Mouse (Mus musculus) ES-Bruce4 (cell line): Measurements from ENCODE around the gene Zbtb24. TPM values are rescaled to one million over a fixed set of nuclear protein-coding genes. Genes with fewer than 3 reads are reported as not detected.
"Not testable (repeated sequence)": the region's sequence is repeated elsewhere in the genome, so short reads cannot be mapped to it uniquely, and the experiment has no call there.

Experiments
- H3K27ac ChIP-seq: 2 replicates; pipeline ENCODE4 v1.5.1; 2012; ENCODE audit warnings: low read length, inconsistent platforms; ENCODE audit not compliant: insufficient read depth
- H3K27me3 ChIP-seq: 2 replicates; pipeline ENCODE4 v1.6.1; 2012; ENCODE audit warnings: mild to moderate bottlenecking, low read length, inconsistent platforms; ENCODE audit not compliant: control insufficient read depth, poor library complexity, insufficient read depth, severe bottlenecking
- H3K36me3 ChIP-seq: 2 replicates; pipeline ENCODE4 v1.6.1; 2012; ENCODE audit warnings: inconsistent platforms, mild to moderate bottlenecking, low read length, moderate library complexity; ENCODE audit not compliant: control insufficient read depth, poor library complexity, insufficient read depth, severe bottlenecking
- H3K4me1 ChIP-seq: one replicate; pipeline ENCODE4 v1.8.1; 2011; ENCODE audit warnings: low read length; ENCODE audit not compliant: control insufficient read depth, insufficient read depth
- H3K4me3 ChIP-seq: 2 replicates; pipeline ENCODE4 v1.5.1; 2011; ENCODE audit warnings: low read depth, mild to moderate bottlenecking, low read length
- H3K9ac ChIP-seq: 2 replicates; pipeline ENCODE4 v1.6.1; 2012; ENCODE audit warnings: low read depth, mild to moderate bottlenecking, inconsistent platforms; ENCODE audit not compliant: poor library complexity, severe bottlenecking
- H3K9me3 ChIP-seq: replicated peaks from 2 replicates; pipeline ENCODE4 v1.6.1; 2012; ENCODE audit warnings: mild to moderate bottlenecking, low read length, inconsistent platforms; ENCODE audit not compliant: control insufficient read depth, poor library complexity, insufficient read depth, severe bottlenecking
- CTCF ChIP-seq: IDR thresholded peaks from one replicate; pipeline ENCODE4 v1.8.1; 2011; ENCODE audit warnings: low read depth, low read length
- EP300 ChIP-seq: IDR thresholded peaks from 2 replicates; pipeline ENCODE4 v1.6.1; 2011; ENCODE audit warnings: low read depth, low read length; ENCODE audit not compliant: insufficient read depth
- POLR2A ChIP-seq: IDR thresholded peaks from one replicate; pipeline ENCODE4 v1.8.1; 2011; ENCODE audit warnings: low read length; ENCODE audit not compliant: insufficient read depth
- polyA plus RNA-seq: library from polyadenylated mRNA; stranded (reverse); fragments of >200 nt; gene quantifications from 2 replicates; pipeline ENCODE4 v1.2.4, GENCODE M21; 2011; ENCODE audit warnings: low read depth; ENCODE audit not compliant: missing spikeins, insufficient read depth, insufficient read length

The Zbtb24 gene
- polyA plus RNA-seq, 1 experiment, result 13.7 TPM

GRCm38 (mm10) chr10:41500941-41501340 is 50.8 kb downstream of the Zbtb24 start:
- Histone ChIP-seq H3K9ac (no peak overlapping the region), H3K27me3 (no peaks in the 10 kb centered on the region), H3K36me3 (no peaks in the 10 kb centered on the region), H3K4me1 (no peaks in the 10 kb centered on the region), H3K4me3 (no peak overlapping the region), H3K27ac (no peak overlapping the region), H3K9me3 (no peaks in the 10 kb centered on the region)
- TF ChIP-seq CTCF, result no peak
- TF ChIP-seq POLR2A, result no peak
- TF ChIP-seq EP300, result no peak

- Histone ChIP-seq H3K4me1 (no peaks in the 10 kb centered on the region), H3K9me3 (no peaks in the 10 kb centered on the region), H3K4me3 (no peak overlapping the region), H3K36me3 (no peaks in the 10 kb centered on the region), H3K27ac (no peak overlapping the region), H3K27me3 (no peaks in the 10 kb centered on the region), H3K9ac (no peak overlapping the region)
- TF ChIP-seq EP300, result no peak
- no peak for TF ChIP-seq CTCF
- no peak for TF ChIP-seq POLR2A
These were observed 54.8 kb downstream of the Zbtb24 start for GRCm38 (mm10) chr10:41504996-41505395.

DNA sequence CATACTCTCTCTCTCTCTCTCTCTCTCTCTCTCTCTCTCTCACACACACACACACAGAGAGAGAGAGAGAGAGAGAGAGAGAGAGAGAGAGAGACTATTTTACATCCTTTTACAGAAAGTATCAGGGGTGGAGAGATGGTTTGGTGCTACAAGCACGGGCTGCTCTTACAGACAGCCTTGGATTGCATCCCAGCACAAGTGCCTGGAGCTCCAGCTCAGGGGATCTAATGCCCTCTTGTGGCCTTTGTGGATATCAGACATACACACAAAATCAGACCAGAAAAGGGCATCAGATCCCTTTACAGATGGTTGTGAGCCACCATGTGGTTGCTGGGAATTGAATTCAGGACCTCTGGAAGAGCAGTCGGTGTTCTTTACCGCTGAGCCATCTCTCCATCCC is 55.3 kb downstream of the Zbtb24 start:
- H3K27me3 ChIP-seq, H3K27ac ChIP-seq, H3K4me3 ChIP-seq, H3K36me3 ChIP-seq, H3K9me3 ChIP-seq, H3K4me1 ChIP-seq, H3K9ac ChIP-seq: not testable (repeated sequence)
- TF ChIP-seq CTCF, result peak; percentile 80

- no peak overlapping the region for H3K4me3 ChIP-seq
- H3K27me3 ChIP-seq, result no peaks in the 10 kb centered on the region
- no peaks in the 10 kb centered on the region for H3K4me1 ChIP-seq
- no peak overlapping the region; the same call in 1 of the 2 replicates for H3K9ac ChIP-seq
- TF ChIP-seq POLR2A, result no peak
- TF ChIP-seq CTCF, result peak; percentile 32
- TF ChIP-seq EP300, result no peak
- no peaks in the 10 kb centered on the region for H3K9me3 ChIP-seq
- no peak overlapping the region for H3K27ac ChIP-seq
- no peaks in the 10 kb centered on the region for H3K36me3 ChIP-seq
These were observed 59.0 kb downstream of the Zbtb24 start for GRCm38 (mm10) chr10:41509160-41509559.

DNA sequence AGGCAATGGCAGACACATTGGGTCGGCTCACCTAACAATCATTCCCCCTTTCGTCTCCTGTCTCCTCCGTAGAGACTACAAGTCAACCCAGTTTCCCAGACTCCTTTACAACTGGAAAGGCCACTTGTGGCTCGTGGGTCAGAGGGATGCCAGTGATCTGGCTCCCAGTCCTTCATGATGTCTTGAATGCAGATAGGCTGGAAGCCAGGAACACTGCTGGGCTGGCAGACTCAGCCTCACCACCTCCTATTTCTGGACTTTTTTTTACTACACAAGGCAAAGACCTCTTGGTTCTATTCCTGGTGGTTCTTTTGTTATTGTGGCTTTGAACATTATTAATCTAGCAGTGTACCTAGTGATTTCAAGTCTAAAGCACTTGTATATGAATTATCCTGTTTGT is 64.1 kb downstream of the Zbtb24 start:
- TF ChIP-seq EP300, result no peak
- TF ChIP-seq POLR2A, result no peak
- no peak for TF ChIP-seq CTCF
- no peaks in the 10 kb centered on the region for H3K27me3 ChIP-seq
- no peaks in the 10 kb centered on the region for H3K9me3 ChIP-seq
- H3K4me1 ChIP-seq, result no peaks in the 10 kb centered on the region
- H3K27ac ChIP-seq, result no peak overlapping the region
- no peaks in the 10 kb centered on the region for H3K36me3 ChIP-seq
- H3K4me3 ChIP-seq, result no peak overlapping the region
- H3K9ac ChIP-seq, result no peak overlapping the region

DNA sequence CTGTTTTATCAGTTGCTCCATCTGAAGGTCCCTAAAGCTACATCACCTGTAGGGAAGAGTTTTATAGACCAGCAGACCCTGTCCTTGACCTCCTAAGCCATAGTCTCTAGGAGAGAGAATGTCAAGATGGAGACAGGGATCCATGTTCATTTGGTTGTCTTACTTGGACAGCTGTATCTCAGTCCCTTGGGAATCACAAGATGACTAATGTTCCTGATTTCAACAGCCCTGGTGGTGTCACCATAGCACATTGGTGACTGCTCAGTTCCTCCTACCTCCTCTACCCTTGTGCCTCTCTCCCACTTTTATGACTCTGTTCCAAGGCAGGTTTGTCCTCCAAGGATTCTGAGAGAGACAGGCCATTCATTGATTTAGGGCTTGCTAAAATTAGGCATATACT is 64.7 kb downstream of the Zbtb24 start:
- Histone ChIP-seq H3K27me3 (no peaks in the 10 kb centered on the region), H3K27ac (no peak overlapping the region), H3K9me3 (no peaks in the 10 kb centered on the region), H3K4me3 (no peak overlapping the region), H3K4me1 (no peaks in the 10 kb centered on the region), H3K36me3 (no peaks in the 10 kb centered on the region), H3K9ac (no peak overlapping the region)
- no peak for TF ChIP-seq CTCF
- no peak for TF ChIP-seq EP300

Other genes with a start within 250 kb of the Zbtb24 start
- gene Fig4, start 147.1 kb upstream of the Zbtb24 start, polyA plus RNA-seq, result 22.0 and 23.6 TPM in 2 replicates
- gene Ak9, start 146.4 kb upstream of the Zbtb24 start, polyA plus RNA-seq, result 0.09 TPM in 1 of 2 replicates, not detected in the other
- 11.7 and 11.9 TPM in 2 replicates for gene Mical1, start 25.9 kb downstream of the Zbtb24 start, polyA plus RNA-seq
- 8.5 and 10.4 TPM in 2 replicates for gene Smpd2, start 40.0 kb downstream of the Zbtb24 start, polyA plus RNA-seq
- 3.8 and 4.6 TPM in 2 replicates for gene Ppil6, start 40.1 kb downstream of the Zbtb24 start, polyA plus RNA-seq
- 298 and 315 TPM in 2 replicates for gene Cd164, start 69.0 kb downstream of the Zbtb24 start, polyA plus RNA-seq